42 mouse cellular contexts compared by ENCODE assay signal in genomic region chrX:73333548-73333947, GRCm38 (mm10). TPM values are rescaled to one million over a fixed set of nuclear protein-coding genes. Genes with fewer than 3 reads are reported as not detected.
"Had no signal": no experiment of that assay in that cellular context is flagged by ENCODE, and none has a peak within 500 bp of the region (broad histone marks: within the 10 kb centered on the region; RNA-seq: fewer than 3 reads in every experiment).

No protein-coding gene starts in this region.

- H3K4me1 ChIP-seq: heart, embryonic 10.5 days; heart, embryonic 12.5 days; hindbrain, embryonic 10.5 days; hindbrain, embryonic 13.5 days; hindbrain, embryonic 15.5 days; intestine, embryonic 15.5 days; limb, embryonic 12.5 days; limb, embryonic 15.5 days; liver, embryonic 12.5 days had no signal

- ATAC-seq: inflammation-experienced regulatory T-cells, adult 6 months; intestine, embryonic 15.5 days; intestine, postnatal 0 days; liver, embryonic 12.5 days had no signal

- H3K4me2 ChIP-seq: heart, embryonic 12.5 days; hindbrain, embryonic 13.5 days; hindbrain, embryonic 15.5 days; intestine, embryonic 15.5 days; limb, embryonic 12.5 days; limb, embryonic 15.5 days; liver, embryonic 12.5 days had no signal

- H3K9me3 ChIP-seq: heart, embryonic 10.5 days; heart, embryonic 12.5 days; hindbrain, embryonic 10.5 days; hindbrain, embryonic 13.5 days; hindbrain, embryonic 15.5 days; intestine, embryonic 15.5 days; limb, embryonic 12.5 days; limb, embryonic 15.5 days; liver, embryonic 12.5 days had no signal

- H3K36me3 ChIP-seq: heart, embryonic 10.5 days; heart, embryonic 12.5 days; hindbrain, embryonic 10.5 days; hindbrain, embryonic 13.5 days; hindbrain, embryonic 15.5 days; intestine, embryonic 15.5 days; limb, embryonic 12.5 days; limb, embryonic 15.5 days; liver, embryonic 12.5 days had no signal

- H3K9ac ChIP-seq: heart, embryonic 12.5 days; hindbrain, embryonic 13.5 days; hindbrain, embryonic 15.5 days; intestine, embryonic 15.5 days; limb, embryonic 12.5 days; limb, embryonic 15.5 days; liver, embryonic 12.5 days; liver, embryonic 14.5 days had no signal

- H3K27me3 ChIP-seq: hindbrain, embryonic 13.5 days; hindbrain, embryonic 15.5 days; intestine, embryonic 15.5 days had no signal

- H3K4me3 ChIP-seq: gastrocnemius, adult 2 months; heart, embryonic 10.5 days; heart, embryonic 12.5 days; hindbrain, embryonic 10.5 days; hindbrain, embryonic 13.5 days; hindbrain, embryonic 15.5 days; intestine, embryonic 15.5 days; layer of hippocampus, adult 2 months; limb, embryonic 12.5 days; limb, embryonic 15.5 days; liver, embryonic 12.5 days had no signal

- H3K27ac ChIP-seq: gastrocnemius, adult 2 months; heart, embryonic 10.5 days; hindbrain, embryonic 10.5 days; hindbrain, embryonic 13.5 days; hindbrain, embryonic 15.5 days; intestine, embryonic 15.5 days; layer of hippocampus, adult 2 months; limb, embryonic 12.5 days; limb, embryonic 15.5 days; liver, embryonic 12.5 days; liver, embryonic 14.5 days had no signal

- DNase-seq: gastrocnemius, adult 2 months; gastrocnemius, postnatal 10 days; gastrocnemius, postnatal 25 days; heart, adult 18-20 months; heart, postnatal 10 days; heart, postnatal 4 days; kidney, adult 18-20 months; kidney, adult 8-10 months; kidney, postnatal 10 days; kidney, postnatal 25 days; kidney, postnatal 4 days; layer of hippocampus, adult 9-11 months; layer of hippocampus, postnatal 36 days; left cerebral cortex, postnatal 4 days had no signal

RNA-seq across cellular contexts. Expression of gene Gm45015, which starts 3.1 kb away (rescaled TPM):
- total RNA-seq: gastrocnemius, adult 2 months; gastrocnemius, postnatal 10 days; gastrocnemius, postnatal 25 days; gastrocnemius, postnatal 4 days; granulocyte monocyte progenitor cell, adult 5-6 weeks; heart, adult 18-20 months; heart, adult 8-10 months; heart, postnatal 10 days; heart, postnatal 25 days; heart, postnatal 4 days; layer of hippocampus, adult 2 months; layer of hippocampus, postnatal 14 days; layer of hippocampus, postnatal 36 days; left cerebral cortex, adult 18-20 months; left cerebral cortex, adult 8-10 months; left cerebral cortex, postnatal 10 days; left cerebral cortex, postnatal 25 days; left cerebral cortex, postnatal 4 days; liver, adult 2 months had no signal
- polyA plus RNA-seq: frontal cortex, adult 2 months; heart, embryonic 10.5 days; heart, embryonic 12.5 days; heart, embryonic 14.5 days; heart, embryonic 16.5 days; hindbrain, embryonic 10.5 days; hindbrain, embryonic 13.5 days; hindbrain, embryonic 15.5 days; inflammation-experienced regulatory T-cells, adult 6 months; intestine, embryonic 15.5 days; intestine, postnatal 0 days; kidney, embryonic 14.5 days; kidney, embryonic 16.5 days; limb, embryonic 12.5 days; limb, embryonic 15.5 days; liver, adult 2 months; liver, embryonic 12.5 days; liver, embryonic 14.5 days had no signal

RNA-seq across cellular contexts. Expression of gene Xlr5a, which starts 40.8 kb away (rescaled TPM):
- total RNA-seq: gastrocnemius, adult 2 months; gastrocnemius, postnatal 10 days; gastrocnemius, postnatal 25 days; gastrocnemius, postnatal 4 days; granulocyte monocyte progenitor cell, adult 5-6 weeks; heart, adult 18-20 months; heart, adult 8-10 months; heart, postnatal 10 days; heart, postnatal 25 days; heart, postnatal 4 days; layer of hippocampus, adult 2 months; layer of hippocampus, postnatal 14 days; left cerebral cortex, adult 18-20 months; left cerebral cortex, postnatal 10 days; left cerebral cortex, postnatal 25 days; left cerebral cortex, postnatal 4 days; liver, adult 2 months had no signal
- polyA plus RNA-seq: frontal cortex, adult 2 months; heart, embryonic 10.5 days; heart, embryonic 12.5 days; heart, embryonic 16.5 days; hindbrain, embryonic 10.5 days; hindbrain, embryonic 13.5 days; kidney, embryonic 14.5 days; kidney, embryonic 16.5 days; limb, embryonic 12.5 days; limb, embryonic 15.5 days; liver, adult 2 months; liver, embryonic 12.5 days; liver, embryonic 14.5 days had no signal

RNA-seq across cellular contexts. Expression of gene Xlr5c, which starts 40.8 kb away (rescaled TPM):
- total RNA-seq: gastrocnemius, adult 2 months; gastrocnemius, postnatal 10 days; gastrocnemius, postnatal 25 days; gastrocnemius, postnatal 4 days; granulocyte monocyte progenitor cell, adult 5-6 weeks; heart, adult 18-20 months; heart, adult 8-10 months; heart, postnatal 10 days; heart, postnatal 25 days; heart, postnatal 4 days; layer of hippocampus, adult 2 months; layer of hippocampus, postnatal 14 days; layer of hippocampus, postnatal 36 days; left cerebral cortex, adult 18-20 months; left cerebral cortex, adult 8-10 months; left cerebral cortex, postnatal 10 days; left cerebral cortex, postnatal 25 days; left cerebral cortex, postnatal 4 days; liver, adult 2 months had no signal
- polyA plus RNA-seq: frontal cortex, adult 2 months; heart, embryonic 10.5 days; heart, embryonic 12.5 days; heart, embryonic 14.5 days; heart, embryonic 16.5 days; hindbrain, embryonic 10.5 days; hindbrain, embryonic 13.5 days; hindbrain, embryonic 15.5 days; kidney, embryonic 14.5 days; kidney, embryonic 16.5 days; limb, embryonic 12.5 days; limb, embryonic 15.5 days; liver, adult 2 months; liver, embryonic 12.5 days; liver, embryonic 14.5 days had no signal
